Mouse (Mus musculus): ENCODE measurements at regions not wholly inside any gene's neighbourhood (a gene's known extent, or its start where the extent isn't known, plus 50 kb on each side); places are given as distances from the start of the nearest gene placed in this dataset.

DNA sequence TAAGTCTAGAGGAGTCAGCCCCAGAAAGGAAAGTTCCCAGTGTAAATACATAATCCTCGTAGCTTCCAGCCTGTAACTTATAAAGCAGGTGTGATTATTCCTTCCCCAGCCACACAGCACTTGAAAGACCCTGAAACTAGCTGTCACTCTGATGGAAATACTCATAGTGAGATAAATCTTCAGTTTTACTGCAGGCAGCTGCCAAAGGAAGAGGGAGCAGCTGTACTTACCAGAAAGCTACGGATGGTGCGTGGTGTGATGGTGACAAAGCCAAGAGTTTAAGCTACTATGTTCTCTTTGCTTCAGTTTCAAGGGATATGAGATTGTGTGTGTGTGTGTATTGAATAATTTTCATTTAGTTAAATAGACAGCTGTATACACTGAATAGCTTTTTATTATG is 1007.1 kb downstream of the Robo2 start:
- Histone ChIP-seq H3K4me2 (no peak overlapping the region), H3K4me3 (replicated peaks) (no peak overlapping the region), H3K4me1 (replicated peaks) (no peaks in the 10 kb centered on the region), H3K27ac (replicated peaks) (no peak overlapping the region), H3K27me3 (no peaks in the 10 kb centered on the region), H3K36me3 (replicated peaks) (no peaks in the 10 kb centered on the region), H3K9me3 (replicated peaks) (no peaks in the 10 kb centered on the region), H3K9ac (no peak overlapping the region)
- WGBS (ENCODE audit: insufficient replicate concordance), result 55% methylated on average over 3 of the region's 3 CpGs
- ATAC-seq (ENCODE audit: insufficient read depth), result no peak

DNA sequence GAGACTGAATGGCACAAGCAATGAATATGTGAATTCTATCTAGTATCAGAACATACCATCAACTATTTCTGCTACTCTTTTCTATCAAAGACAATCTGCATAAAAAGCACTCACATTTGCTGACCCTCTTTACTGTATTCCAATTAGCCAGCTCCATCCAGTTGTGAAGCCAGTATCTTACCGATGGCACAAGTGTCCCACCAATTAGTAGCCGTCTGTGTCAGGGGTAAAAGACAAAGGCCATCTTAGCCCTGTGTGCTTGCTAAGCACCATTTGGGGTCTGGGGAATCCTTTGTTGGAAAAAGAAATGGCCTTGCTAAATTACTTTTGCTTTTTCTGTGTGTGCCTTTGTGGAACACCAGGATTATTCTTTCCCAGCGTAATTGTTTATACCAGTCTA is 1007.5 kb downstream of the Robo2 start:
- no peak for ATAC-seq (ENCODE audit: insufficient read depth)

DNA sequence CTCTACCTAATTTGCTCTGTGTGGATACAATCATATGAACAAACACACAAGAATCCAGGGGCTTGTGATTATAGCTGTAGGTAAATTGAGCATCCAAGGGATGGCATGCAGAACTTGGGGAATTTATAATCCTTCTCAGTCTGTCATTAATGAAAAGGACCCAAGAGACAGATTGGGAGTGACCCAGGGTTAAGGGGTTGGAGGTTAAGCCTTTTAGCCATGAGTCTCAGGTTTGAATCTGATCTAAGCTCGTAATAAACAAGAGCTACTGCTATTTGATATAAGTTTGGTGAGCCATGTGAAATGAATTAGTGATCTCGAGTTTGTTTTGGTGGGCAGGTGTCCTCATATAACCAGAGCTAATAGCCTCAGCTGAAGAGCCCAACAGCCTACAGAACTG is 1032.6 kb downstream of the Robo2 start:
- no peak overlapping the region for H3K4me2 ChIP-seq
- no peak overlapping the region for H3K27ac ChIP-seq (replicated peaks)
- no peaks in the 10 kb centered on the region for H3K27me3 ChIP-seq
- no peaks in the 10 kb centered on the region for H3K36me3 ChIP-seq (replicated peaks)
- no peak overlapping the region for H3K9ac ChIP-seq
- no peaks in the 10 kb centered on the region for H3K9me3 ChIP-seq (replicated peaks)
- no peak for ATAC-seq (ENCODE audit: insufficient read depth)
- no peaks in the 10 kb centered on the region for H3K4me1 ChIP-seq (replicated peaks)
- WGBS (ENCODE audit: insufficient replicate concordance), result 31% methylated on average over 2 of the region's 2 CpGs
- H3K4me3 ChIP-seq (replicated peaks), result no peak overlapping the region

More for the DNA sequence above, 1007.5 kb downstream of the Robo2 start:
- H3K4me2 ChIP-seq, result no peak overlapping the region
- H3K4me1 ChIP-seq (replicated peaks), result no peaks in the 10 kb centered on the region
- H3K9ac ChIP-seq, result no peak overlapping the region
- no peaks in the 10 kb centered on the region for H3K27me3 ChIP-seq
- no peaks in the 10 kb centered on the region for H3K36me3 ChIP-seq (replicated peaks)
- H3K9me3 ChIP-seq (replicated peaks), result no peaks in the 10 kb centered on the region
- 68% methylated on average over 3 of the region's 3 CpGs for WGBS (ENCODE audit: insufficient replicate concordance)
- H3K27ac ChIP-seq (replicated peaks), result no peak overlapping the region
- no peak overlapping the region for H3K4me3 ChIP-seq (replicated peaks)

- ATAC-seq (ENCODE audit: insufficient read depth), result no peak
- 56% methylated on average over 3 of the region's 3 CpGs for WGBS (ENCODE audit: insufficient replicate concordance)
- Histone ChIP-seq H3K9ac (no peak overlapping the region), H3K27me3 (no peaks in the 10 kb centered on the region), H3K4me1 (replicated peaks) (no peaks in the 10 kb centered on the region), H3K4me2 (no peak overlapping the region), H3K36me3 (replicated peaks) (no peaks in the 10 kb centered on the region), H3K4me3 (replicated peaks) (no peak overlapping the region), H3K27ac (replicated peaks) (no peak overlapping the region), H3K9me3 (replicated peaks) (no peaks in the 10 kb centered on the region)
Observed at GRCm38 (mm10) chr16:73374608-73375165, 1036.9 kb downstream of the Robo2 start.

- Histone ChIP-seq H3K36me3 (replicated peaks) (no peaks in the 10 kb centered on the region), H3K4me3 (replicated peaks) (no peak overlapping the region), H3K4me1 (replicated peaks) (no peaks in the 10 kb centered on the region), H3K4me2 (no peak overlapping the region), H3K9me3 (replicated peaks) (no peaks in the 10 kb centered on the region), H3K27me3 (no peaks in the 10 kb centered on the region), H3K9ac (no peak overlapping the region), H3K27ac (replicated peaks) (no peak overlapping the region)
- WGBS (ENCODE audit: insufficient replicate concordance), result 50% methylated on average over 10 of the region's 10 CpGs
- no peak for ATAC-seq (ENCODE audit: insufficient read depth)
Observed at GRCm38 (mm10) chr16:73368607-73369233, 1042.9 kb downstream of the Robo2 start.

DNA sequence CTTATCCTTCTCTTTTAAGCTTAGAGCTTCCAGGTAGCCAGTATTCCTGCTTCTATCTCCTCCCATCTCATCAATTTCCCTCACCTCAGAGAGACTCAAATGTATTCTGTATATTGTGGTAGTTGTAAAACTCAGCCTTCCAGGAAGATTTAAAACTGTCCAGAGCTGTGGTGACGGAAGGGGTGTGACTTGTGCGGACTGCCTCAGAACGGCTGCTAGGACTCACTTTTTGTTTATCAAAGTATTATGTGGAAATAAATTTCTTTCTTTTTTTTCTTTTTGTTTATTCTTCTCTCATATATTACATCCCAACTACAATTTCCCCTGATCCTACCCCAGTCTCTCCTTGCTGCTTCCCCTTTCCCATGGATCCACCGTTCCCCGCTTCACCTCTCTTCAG is 1043.7 kb downstream of the Robo2 start:
- Histone ChIP-seq H3K9ac (no peak overlapping the region), H3K36me3 (replicated peaks) (no peaks in the 10 kb centered on the region), H3K4me3 (replicated peaks) (no peak overlapping the region), H3K27ac (replicated peaks) (no peak overlapping the region), H3K27me3 (no peaks in the 10 kb centered on the region), H3K9me3 (replicated peaks) (no peaks in the 10 kb centered on the region), H3K4me1 (replicated peaks) (no peaks in the 10 kb centered on the region), H3K4me2 (no peak overlapping the region)
- WGBS (ENCODE audit: insufficient replicate concordance), result 87% methylated on average over 5 of the region's 5 CpGs
- no peak for ATAC-seq (ENCODE audit: insufficient read depth)

DNA sequence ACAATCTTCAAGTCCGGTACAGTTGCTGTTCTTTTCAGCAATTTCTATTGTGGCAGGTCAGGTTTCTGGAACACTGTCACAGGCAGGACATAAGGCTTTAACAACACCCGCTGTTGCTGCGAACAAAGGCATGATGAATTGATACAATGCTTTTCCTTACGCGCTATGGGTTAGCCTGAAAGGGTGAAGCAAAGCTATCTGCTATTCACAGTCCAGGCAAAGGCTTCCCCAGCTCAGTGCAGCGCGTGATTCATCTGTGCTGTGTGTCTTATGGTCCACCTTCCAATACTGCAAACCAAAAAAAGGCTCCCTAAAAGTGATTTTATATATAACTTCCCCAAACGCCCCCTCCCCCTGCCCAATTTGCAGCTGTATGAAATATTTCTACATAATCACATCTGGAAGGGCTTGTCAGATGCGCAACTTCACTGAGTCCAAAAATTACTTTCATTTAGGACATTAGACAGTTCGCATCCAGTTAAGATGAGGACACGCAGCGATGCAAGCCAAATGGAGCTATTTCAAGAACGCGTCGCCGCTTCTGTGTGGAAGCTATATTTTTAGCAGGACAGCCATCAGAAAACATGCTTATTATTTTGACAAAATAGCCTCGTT is 1044.3 kb downstream of the Robo2 start:
- WGBS (ENCODE audit: insufficient replicate concordance), result 72% methylated on average over 17 of the region's 17 CpGs
- no peak overlapping the region for H3K4me2 ChIP-seq
- ATAC-seq (ENCODE audit: insufficient read depth), result no peak

GRCm38 (mm10) chr16:73350698-73351097 is 1042.6 kb downstream of the Robo1 start:
- H3K4me2 ChIP-seq, result no peak overlapping the region
- H3K4me3 ChIP-seq (replicated peaks), result no peak overlapping the region
- no peaks in the 10 kb centered on the region for H3K36me3 ChIP-seq (replicated peaks)
- ATAC-seq (ENCODE audit: insufficient read depth), result no peak
- H3K9me3 ChIP-seq (replicated peaks), result no peaks in the 10 kb centered on the region
- no peaks in the 10 kb centered on the region for H3K4me1 ChIP-seq (replicated peaks)
- H3K9ac ChIP-seq, result no peak overlapping the region
- H3K27me3 ChIP-seq, result no peaks in the 10 kb centered on the region
- WGBS (ENCODE audit: insufficient replicate concordance), result 41% methylated on average over 5 of the region's 5 CpGs
- no peak overlapping the region for H3K27ac ChIP-seq (replicated peaks)

More for the DNA sequence above, 1044.3 kb downstream of the Robo2 start:
- Histone ChIP-seq H3K27ac (replicated peaks) (no peak overlapping the region), H3K4me1 (replicated peaks) (no peaks in the 10 kb centered on the region), H3K9me3 (replicated peaks) (no peaks in the 10 kb centered on the region), H3K36me3 (replicated peaks) (no peaks in the 10 kb centered on the region), H3K4me3 (replicated peaks) (no peak overlapping the region), H3K27me3 (no peaks in the 10 kb centered on the region), H3K9ac (no peak overlapping the region)

GRCm38 (mm10) chr16:73343941-73344340 is 1035.8 kb downstream of the Robo1 start:
- no peak overlapping the region for H3K4me3 ChIP-seq (replicated peaks)
- no peaks in the 10 kb centered on the region for H3K4me1 ChIP-seq (replicated peaks)
- H3K36me3 ChIP-seq (replicated peaks), result no peaks in the 10 kb centered on the region
- no peak overlapping the region for H3K27ac ChIP-seq (replicated peaks)
- WGBS (ENCODE audit: insufficient replicate concordance), result 68% methylated on average over 1 of the region's 1 CpGs
- no peaks in the 10 kb centered on the region for H3K9me3 ChIP-seq (replicated peaks)
- no peak for ATAC-seq (ENCODE audit: insufficient read depth)
- H3K9ac ChIP-seq, result no peak overlapping the region
- no peak overlapping the region for H3K4me2 ChIP-seq
- no peaks in the 10 kb centered on the region for H3K27me3 ChIP-seq

DNA sequence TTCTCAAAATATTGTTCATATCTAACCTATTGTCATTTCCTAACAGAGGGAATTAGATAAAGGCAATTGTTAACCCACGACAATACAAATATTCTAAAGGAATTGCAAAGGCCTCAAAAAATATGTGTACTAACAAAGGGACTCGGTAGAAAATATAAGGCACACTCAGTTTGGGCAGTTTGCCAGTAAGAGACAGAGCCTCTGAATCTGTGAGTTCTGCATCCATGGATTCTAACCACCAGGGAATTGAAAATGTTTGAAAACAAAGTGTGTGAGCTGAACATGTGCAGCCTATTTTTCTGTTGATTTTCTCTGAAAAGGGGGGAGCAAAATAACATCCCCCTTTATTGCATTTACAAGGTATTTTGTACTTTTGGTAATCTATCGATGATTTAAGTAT is 1035.4 kb downstream of the Robo1 start:
- no peak overlapping the region for H3K27ac ChIP-seq (replicated peaks)
- no peaks in the 10 kb centered on the region for H3K9me3 ChIP-seq (replicated peaks)
- no peaks in the 10 kb centered on the region for H3K36me3 ChIP-seq (replicated peaks)
- H3K9ac ChIP-seq, result no peak overlapping the region
- no peak for ATAC-seq (ENCODE audit: insufficient read depth)
- 42% methylated on average over 3 of the region's 3 CpGs for WGBS (ENCODE audit: insufficient replicate concordance)
- no peak overlapping the region for H3K4me2 ChIP-seq
- no peaks in the 10 kb centered on the region for H3K27me3 ChIP-seq
- H3K4me1 ChIP-seq (replicated peaks), result no peaks in the 10 kb centered on the region
- no peak overlapping the region for H3K4me3 ChIP-seq (replicated peaks)

GRCm38 (mm10) chr16:73317644-73318043 is 1009.5 kb downstream of the Robo1 start:
- H3K27ac ChIP-seq (replicated peaks), result no peak overlapping the region
- no peaks in the 10 kb centered on the region for H3K36me3 ChIP-seq (replicated peaks)
- no peak overlapping the region for H3K4me2 ChIP-seq
- H3K27me3 ChIP-seq, result no peaks in the 10 kb centered on the region
- no peak for ATAC-seq (ENCODE audit: insufficient read depth)
- no peaks in the 10 kb centered on the region for H3K9me3 ChIP-seq (replicated peaks)
- H3K4me1 ChIP-seq (replicated peaks), result no peaks in the 10 kb centered on the region
- 47% methylated on average over 2 of the region's 2 CpGs for WGBS (ENCODE audit: insufficient replicate concordance)
- H3K4me3 ChIP-seq (replicated peaks), result no peak overlapping the region
- H3K9ac ChIP-seq, result no peak overlapping the region

GRCm38 (mm10) chr16:73310096-73310495 is 1002.0 kb downstream of the Robo1 start:
- Histone ChIP-seq H3K9ac (no peak overlapping the region), H3K27ac (replicated peaks) (no peak overlapping the region), H3K4me2 (no peak overlapping the region), H3K4me3 (replicated peaks) (no peak overlapping the region), H3K36me3 (replicated peaks) (no peaks in the 10 kb centered on the region), H3K27me3 (no peaks in the 10 kb centered on the region), H3K9me3 (replicated peaks) (no peaks in the 10 kb centered on the region), H3K4me1 (replicated peaks) (no peaks in the 10 kb centered on the region)
- WGBS (ENCODE audit: insufficient replicate concordance), result 64% methylated on average over 5 of the region's 5 CpGs
- no peak for ATAC-seq (ENCODE audit: insufficient read depth)

Measured in liver, embryonic 15.5 days (tissue).